Mouse (Mus musculus) lung, adult 2 months (tissue): ENCODE data around the gene Pigu. TPM values are rescaled to one million over a fixed set of nuclear protein-coding genes. Genes with fewer than 3 reads are reported as not detected.

ENCODE experiments used
- DNase-seq: peaks from one replicate; pipeline ENCODE4 v3.0.0; 2022
- H3K4me1 ChIP-seq: fragments of 200-500 bp; 2 replicates; pipeline ENCODE4 v1.6.1; 2011; ENCODE audit warnings: low read length; ENCODE audit not compliant: control insufficient read depth, insufficient read depth
- H3K4me3 ChIP-seq: fragments of 200-500 bp; replicated peaks from 2 replicates; pipeline ENCODE3; 2011; ENCODE audit warnings: low read depth, mild to moderate bottlenecking, control low read depth, low read length; ENCODE audit errors: extremely low read depth
- CTCF ChIP-seq: fragments of 200-500 bp; IDR thresholded peaks from 2 replicates; pipeline ENCODE4 v1.5.1; 2011; ENCODE audit warnings: mild to moderate bottlenecking, low read length, control low read depth; ENCODE audit not compliant: insufficient read depth
- POLR2A ChIP-seq: fragments of 200-500 bp; IDR thresholded peaks from 2 replicates; pipeline ENCODE4 v1.6.1; 2011; ENCODE audit warnings: low read depth, mild to moderate bottlenecking, control low read depth, low read length, borderline replicate concordance; ENCODE audit errors: extremely low read depth
- WGBS: fragments of 180-500 bp; shearing (Covaris S2); methylation state at CpG from one replicate; pipeline ENCODE4 v1.1.7; 2018; 5-methylcytosine and 5-hydroxymethylcytosine counted together
- polyA plus RNA-seq: library from polyadenylated mRNA; depleted of rRNA; stranded (reverse); fragments of >200 nt; gene quantifications from 2 replicates; pipeline ENCODE4 v1.2.3, GENCODE M21; 2012; rRNA removed

The Pigu gene
- polyA plus RNA-seq, 1 experiment: 42.4 TPM

- peaks cover 12% of the 10 kb centered on the region for H3K4me1 ChIP-seq
- WGBS: 4% methylated on average over 13 of the region's 13 CpGs
- peak overlapping the region; percentile 74 for H3K4me3 ChIP-seq
- no peak for DNase-seq
- TF ChIP-seq CTCF (no peak), POLR2A (no peak)
These were observed 121.4 kb downstream of the Pigu start for GRCm38 (mm10) chr2:155235746-155236361.

Other genes starting within 250 kb of the Pigu start
- 7.5 and 12.0 TPM in 2 replicates for gene Itch, start 223.9 kb downstream of the Pigu start, polyA plus RNA-seq
- 171 and 226 TPM in 2 replicates for gene Dynlrb1, start 120.9 kb downstream of the Pigu start, polyA plus RNA-seq
- 359 and 502 TPM in 2 replicates for gene Map1lc3a, start 81.1 kb downstream of the Pigu start, polyA plus RNA-seq
- gene Trp53inp2, start 23.6 kb upstream of the Pigu start, polyA plus RNA-seq: 184 and 237 TPM in 2 replicates
- gene Ncoa6, start 116.5 kb upstream of the Pigu start, polyA plus RNA-seq: 20.0 and 23.2 TPM in 2 replicates
- 29.7 and 52.6 TPM in 2 replicates for gene Acss2, start 160.5 kb upstream of the Pigu start, polyA plus RNA-seq
- 8.0 and 8.3 TPM in 2 replicates for gene Ggt7, start 160.8 kb upstream of the Pigu start, polyA plus RNA-seq
- 32.7 and 35.4 TPM in 2 replicates for gene Gss, start 235.4 kb upstream of the Pigu start, polyA plus RNA-seq